Mouse (Mus musculus) cerebellum, adult 18-20 months (tissue): ENCODE results near the gene Qrfpr.

Experiments
- DNase-seq, 2 experiments: peaks; one replicate each; pipeline ENCODE4 v3.0.0; 2021

Qrfpr gene

DNA sequence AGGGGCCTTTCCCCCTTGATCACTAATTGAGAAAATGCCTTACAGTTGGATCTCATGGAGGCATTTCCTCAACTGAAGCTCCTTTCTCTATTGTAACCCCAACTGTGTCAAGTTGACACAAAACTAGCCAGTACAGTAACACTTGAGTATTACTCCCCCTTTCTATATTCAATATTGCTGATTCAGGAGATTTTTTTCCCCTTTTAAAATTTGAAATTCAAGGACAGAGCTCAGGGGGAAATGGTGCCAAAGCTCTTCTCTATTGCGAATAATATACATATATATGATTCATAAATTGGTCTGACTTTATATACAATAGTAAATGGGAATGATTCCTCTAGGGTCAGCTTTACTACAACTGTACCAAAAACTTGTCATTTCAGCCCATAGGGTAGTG, 71.6 kb downstream of the Qrfpr start:
- DNase-seq, result no peak

- DNase-seq, result no peak
Measured at GRCm38 (mm10) chr3:36138996-36139395, 83.1 kb downstream of the Qrfpr start.

DNA sequence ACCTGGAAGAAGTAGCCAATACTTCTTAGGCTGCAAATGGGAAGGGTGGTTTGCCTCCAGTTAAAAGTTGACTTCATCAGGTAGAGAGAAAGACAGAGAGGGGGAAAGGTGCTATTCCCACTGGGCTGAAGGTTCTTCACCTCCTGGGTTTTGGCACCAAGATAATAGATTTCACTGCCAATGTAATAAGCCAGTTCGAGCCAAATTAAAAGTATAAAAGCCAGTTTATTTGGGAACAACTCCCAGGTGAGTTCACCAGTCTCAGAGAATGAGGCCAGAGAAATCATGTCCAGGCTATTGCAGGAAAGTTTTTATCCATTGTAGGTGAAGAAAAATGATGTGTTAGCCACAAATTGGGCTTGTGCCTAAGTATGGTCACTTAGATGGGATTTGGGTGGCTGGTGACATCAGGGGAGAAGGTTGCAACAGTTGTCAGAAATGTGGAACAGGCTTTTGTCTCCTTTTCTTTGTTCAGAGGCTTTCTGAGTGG, 83.9 kb downstream of the Qrfpr start:
- DNase-seq, result no peak

DNA sequence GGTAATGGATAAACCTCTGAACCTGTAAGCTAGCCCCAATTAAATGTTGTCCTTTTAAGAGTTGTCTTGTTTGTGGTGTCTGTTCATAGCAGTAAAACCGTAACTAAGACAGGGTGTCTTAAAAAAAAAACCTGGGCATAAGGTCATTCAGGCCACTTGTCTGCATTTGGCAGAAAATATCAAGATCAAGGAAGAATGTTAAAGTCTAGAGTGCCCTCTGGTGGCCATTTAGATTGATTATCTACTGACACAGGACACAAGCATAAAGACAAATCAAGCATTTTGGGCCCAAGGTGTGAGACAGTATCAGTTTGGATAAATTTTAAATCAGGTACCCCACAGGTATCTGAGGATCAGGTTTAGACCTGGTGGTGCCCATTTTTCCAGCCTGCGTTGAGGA, 84.6 kb downstream of the Qrfpr start:
- no peak for DNase-seq

GRCm38 (mm10) chr3:36136152-36136551, 86.0 kb downstream of the Qrfpr start:
- DNase-seq, result no peak
